Mouse (Mus musculus) small intestine, adult 2 months (tissue): Measurements from ENCODE around the gene Fto.

Experiments used
- CTCF ChIP-seq: fragments of 200-500 bp; IDR thresholded peaks from 2 replicates; pipeline ENCODE4 v1.5.1; 2012; ENCODE audit warnings: low read depth, mild to moderate bottlenecking, control low read depth, inconsistent platforms, low read length, moderate library complexity, mixed read lengths; ENCODE audit not compliant: insufficient replicate concordance, insufficient read length; ENCODE audit errors: extremely low read depth
- POLR2A ChIP-seq: fragments of 200-500 bp; IDR thresholded peaks from 2 replicates; pipeline ENCODE4 v1.6.1; 2012; ENCODE audit warnings: low read depth, mild to moderate bottlenecking, control low read depth, inconsistent platforms, low read length, moderate library complexity

DNA sequence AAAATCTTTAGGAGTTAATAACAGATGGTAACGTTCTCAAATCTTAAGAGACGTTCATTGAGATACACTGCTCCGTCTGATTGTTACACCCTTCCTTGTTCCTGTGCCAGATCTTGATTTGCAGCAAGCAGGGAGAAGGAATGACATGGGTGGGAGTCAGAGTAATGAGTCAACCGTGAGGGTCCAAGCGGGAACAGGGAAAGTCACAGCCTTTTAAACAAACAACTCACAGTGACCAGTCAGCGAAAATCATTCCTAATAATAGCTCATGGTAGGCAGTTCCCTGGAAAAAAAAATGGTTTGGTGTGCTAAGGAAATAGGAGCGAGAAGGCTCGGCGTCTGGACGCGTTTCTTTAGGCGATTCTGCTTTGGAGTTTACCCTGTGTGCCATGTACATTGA, 208.9 kb downstream of the Fto start:
- TF ChIP-seq CTCF, result no peak
- no peak for TF ChIP-seq POLR2A
